Mouse (Mus musculus) limb, embryonic 15.5 days (tissue): ENCODE measurements at regions not wholly inside any gene's neighbourhood (a gene's known extent, or its start where the extent isn't known, plus 50 kb on each side); places are given as distances from the start of the nearest gene placed in this dataset.
"Not testable (repeated sequence)": the region's sequence is repeated elsewhere in the genome, so short reads cannot be mapped to it uniquely, and the experiment has no call there.

Experiments used
- ATAC-seq: fragments of 200-750 bp; cut with Nextera tagmentation; 2 replicates; pipeline ENCODE4 v1.8.0; 2017; ENCODE audit warnings: low read depth, moderate TSS enrichment; ENCODE audit not compliant: insufficient number of reproducible peaks, low FRiP score, low TSS enrichment
- H3K27ac ChIP-seq: fragments of 300-500 bp; sonication (generic); 2 replicates; pipeline ENCODE4 v1.5.1; 2015; ENCODE audit warnings: moderate library complexity, mild to moderate bottlenecking, inconsistent platforms
- H3K27me3 ChIP-seq: fragments of 300-500 bp; sonication (generic); 2 replicates; pipeline ENCODE4 v1.6.1; 2015; ENCODE audit warnings: inconsistent platforms
- H3K36me3 ChIP-seq: fragments of 300-500 bp; sonication (generic); 2 replicates; pipeline ENCODE4 v1.6.1; 2015; ENCODE audit warnings: inconsistent platforms
- H3K4me1 ChIP-seq: fragments of 300-500 bp; sonication (generic); 2 replicates; pipeline ENCODE4 v1.6.1; 2015; ENCODE audit warnings: inconsistent platforms
- H3K4me2 ChIP-seq: fragments of 300-500 bp; sonication (generic); 2 replicates; pipeline ENCODE4 v1.6.1; 2015; ENCODE audit warnings: mild to moderate bottlenecking, inconsistent platforms
- H3K4me3 ChIP-seq: fragments of 300-500 bp; sonication (generic); 2 replicates; pipeline ENCODE4 v1.5.1; 2015; ENCODE audit warnings: mild to moderate bottlenecking, inconsistent platforms
- H3K9ac ChIP-seq: fragments of 300-500 bp; sonication (generic); 2 replicates; pipeline ENCODE4 v1.6.1; 2015; ENCODE audit warnings: inconsistent platforms
- H3K9me3 ChIP-seq: fragments of 300-500 bp; sonication (generic); 2 replicates; pipeline ENCODE4 v1.6.1; 2016; ENCODE audit warnings: inconsistent platforms
- WGBS: fragments of 180-500 bp; shearing (Covaris S2); methylation state at CpG from one replicate; pipeline ENCODE4 v1.1.7; 2015; 5-methylcytosine and 5-hydroxymethylcytosine counted together

- H3K4me3 ChIP-seq = no peak overlapping the region
- WGBS = 51% methylated on average over 2 of the region's 2 CpGs
Measured at GRCm38 (mm10) chr3:11323101-11323500, 987.6 kb upstream of the Gm38303 start.

DNA sequence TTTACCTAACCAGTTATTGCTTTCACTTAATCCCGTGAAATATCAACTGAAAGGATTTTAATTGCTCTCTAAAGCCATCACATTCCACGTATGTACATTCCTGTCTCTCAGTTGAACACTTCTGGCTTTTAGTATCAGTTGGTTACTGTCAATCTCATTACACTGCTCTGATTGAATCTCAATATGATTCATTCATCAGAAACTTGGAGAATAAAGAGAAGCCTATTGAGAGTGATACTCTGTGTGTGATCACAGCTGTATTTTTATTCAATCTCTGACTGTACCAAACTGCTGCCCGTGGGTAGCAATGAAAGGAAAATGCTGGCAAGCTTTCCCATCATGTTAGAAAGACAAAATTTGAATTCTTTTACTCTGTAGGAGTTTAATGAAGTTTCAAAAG lies 957.5 kb upstream of the Gm38303 start:
- H3K27me3 ChIP-seq = no peaks in the 10 kb centered on the region
- no peak overlapping the region for H3K9ac ChIP-seq
- ATAC-seq = no peak
- H3K9me3 ChIP-seq = no peaks in the 10 kb centered on the region
- H3K4me3 ChIP-seq = no peak overlapping the region
- no peak overlapping the region for H3K27ac ChIP-seq
- H3K36me3 ChIP-seq = no peaks in the 10 kb centered on the region
- no peak overlapping the region for H3K4me2 ChIP-seq
- H3K4me1 ChIP-seq = no peaks in the 10 kb centered on the region
- 63% methylated on average over 3 of the region's 3 CpGs for WGBS

More at GRCm38 (mm10) chr3:11323101-11323500, 987.6 kb upstream of the Gm38303 start:
- Histone ChIP-seq H3K9ac (no peak overlapping the region), H3K4me1 (no peaks in the 10 kb centered on the region), H3K27me3 (no peaks in the 10 kb centered on the region), H3K36me3 (no peaks in the 10 kb centered on the region), H3K9me3 (no peaks in the 10 kb centered on the region), H3K4me2 (no peak overlapping the region), H3K27ac (no peak overlapping the region)
- ATAC-seq = no peak

GRCm38 (mm10) chr3:11261052-11261451 lies 925.6 kb upstream of the Gm38303 start:
- Histone ChIP-seq H3K27me3 (no peaks in the 10 kb centered on the region), H3K36me3 (no peaks in the 10 kb centered on the region), H3K9me3 (no peaks in the 10 kb centered on the region), H3K4me3 (no peak overlapping the region), H3K27ac (no peak overlapping the region), H3K4me1 (no peaks in the 10 kb centered on the region), H3K4me2 (no peak overlapping the region), H3K9ac (no peak overlapping the region)
- 69% methylated on average over 3 of the region's 3 CpGs for WGBS
- no peak for ATAC-seq

GRCm38 (mm10) chr3:11213996-11214395 lies 878.5 kb upstream of the Gm38303 start:
- no peak for ATAC-seq
- H3K9ac ChIP-seq = no peak overlapping the region
- H3K9me3 ChIP-seq = no peaks in the 10 kb centered on the region
- H3K27me3 ChIP-seq = no peaks in the 10 kb centered on the region
- no peak overlapping the region for H3K4me2 ChIP-seq
- H3K4me1 ChIP-seq = no peaks in the 10 kb centered on the region
- no peaks in the 10 kb centered on the region for H3K36me3 ChIP-seq
- H3K27ac ChIP-seq = no peak overlapping the region
- 82% methylated on average over 2 of the region's 2 CpGs for whole genome bisulfite sequencing
- H3K4me3 ChIP-seq = no peak overlapping the region

GRCm38 (mm10) chr3:11212921-11213648 lies 877.6 kb upstream of the Gm38303 start:
- H3K9me3 ChIP-seq, H3K4me2 ChIP-seq, ATAC-seq, H3K27me3 ChIP-seq, H3K4me3 ChIP-seq, H3K4me1 ChIP-seq, H3K27ac ChIP-seq, H3K36me3 ChIP-seq: not testable (repeated sequence)
- WGBS = 36% methylated on average over 9 of the region's 9 CpGs
- 0 out of 2 replicates have a peak overlapping the region, but pooled peaks have one; percentile 5 for H3K9ac ChIP-seq

DNA sequence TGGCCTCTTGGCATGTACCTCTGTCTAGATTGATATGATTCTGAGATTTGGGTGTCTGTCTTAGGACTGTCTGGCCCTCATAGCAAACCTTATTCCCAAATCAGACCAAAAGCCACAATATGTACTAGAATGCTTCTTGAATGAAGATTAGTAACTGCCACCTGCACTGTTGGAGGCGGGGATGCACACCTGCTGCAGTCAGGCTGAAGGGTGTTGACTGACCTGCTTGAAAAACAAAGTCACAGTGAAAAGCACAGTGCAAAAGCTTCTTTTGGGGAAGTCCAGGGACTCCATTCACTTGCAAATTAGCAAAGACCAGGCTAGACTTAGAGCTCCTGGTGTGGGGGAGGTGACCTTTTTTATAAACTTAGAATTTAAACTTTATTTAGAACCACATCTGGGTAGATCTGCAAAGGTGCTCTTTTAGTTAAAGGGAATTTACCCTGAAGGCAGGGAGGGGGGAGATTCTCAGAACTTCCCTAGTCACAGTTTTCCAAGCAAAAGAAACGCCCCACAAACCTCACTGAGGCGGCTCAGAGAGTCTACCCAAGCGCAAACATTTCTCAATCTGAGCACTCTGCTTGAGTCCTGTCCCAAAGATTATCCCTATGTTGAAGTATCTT lies 876.9 kb upstream of the Gm38303 start:
- H3K4me2 ChIP-seq, H3K9me3 ChIP-seq, H3K27ac ChIP-seq, H3K27me3 ChIP-seq, H3K9ac ChIP-seq, H3K4me1 ChIP-seq, H3K4me3 ChIP-seq, H3K36me3 ChIP-seq, ATAC-seq: not testable (repeated sequence)
- WGBS = 58% methylated on average over 4 of the region's 4 CpGs

DNA sequence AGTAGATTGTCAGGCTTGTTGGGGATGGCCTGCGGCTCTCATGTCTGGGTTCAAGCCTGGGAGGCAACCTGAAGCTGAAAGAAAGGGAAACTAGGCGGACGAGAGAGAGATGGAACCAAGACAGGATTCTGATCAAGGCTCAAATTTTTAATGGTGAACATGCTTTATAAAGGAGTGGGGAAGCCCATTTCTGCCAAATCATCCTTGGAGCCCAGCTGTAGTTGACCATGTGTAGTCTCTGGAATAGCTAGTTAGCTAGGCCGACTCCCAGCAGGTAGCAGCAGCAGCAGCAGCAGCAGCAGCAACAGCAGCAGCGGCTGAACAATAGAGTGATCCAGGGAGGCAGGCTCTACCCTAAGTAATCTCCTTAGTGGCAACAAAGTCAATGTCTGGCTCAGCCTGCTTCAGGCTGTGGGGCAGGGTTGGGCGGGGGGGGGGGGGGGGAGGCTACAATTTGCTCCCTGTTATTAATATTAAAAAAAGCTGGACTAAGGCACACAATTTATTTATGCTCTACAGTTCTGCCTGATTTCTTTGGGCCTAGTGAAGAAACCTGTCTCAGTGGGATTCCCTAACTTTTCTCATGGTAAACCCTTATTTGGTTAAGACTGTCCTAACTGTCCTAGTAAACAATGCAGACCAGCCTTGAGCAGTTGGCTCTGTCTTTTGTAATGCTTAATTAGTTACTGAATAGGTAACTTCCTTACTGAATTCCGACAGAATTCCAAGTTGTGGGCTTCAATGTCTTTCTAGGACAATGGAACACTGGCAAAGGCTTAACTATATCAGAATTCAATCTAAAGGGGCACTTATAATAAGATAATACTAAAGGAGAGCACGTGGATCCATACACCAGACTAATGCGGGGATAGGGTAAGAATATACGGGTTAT lies 875.7 kb upstream of the Gm38303 start:
- H3K27ac ChIP-seq, H3K9ac ChIP-seq, ATAC-seq, H3K4me2 ChIP-seq, H3K36me3 ChIP-seq, H3K4me3 ChIP-seq, H3K4me1 ChIP-seq, H3K27me3 ChIP-seq, H3K9me3 ChIP-seq: not testable (repeated sequence)
- WGBS = 71% methylated on average over 10 of the region's 10 CpGs

- 60% methylated on average over 2 of the region's 2 CpGs for WGBS
Measured at GRCm38 (mm10) chr3:11174002-11174401, 838.5 kb upstream of the Gm38303 start.

GRCm38 (mm10) chr3:11155350-11155749 lies 819.9 kb upstream of the Gm38303 start:
- Histone ChIP-seq H3K4me2 (no peak overlapping the region), H3K4me1 (no peaks in the 10 kb centered on the region), H3K4me3 (no peak overlapping the region), H3K9ac (no peak overlapping the region), H3K9me3 (no peaks in the 10 kb centered on the region), H3K27ac (no peak overlapping the region), H3K27me3 (no peaks in the 10 kb centered on the region), H3K36me3 (no peaks in the 10 kb centered on the region)
- ATAC-seq = no peak
- WGBS = 28% methylated on average over 1 of the region's 1 CpGs

More at GRCm38 (mm10) chr3:11174002-11174401, 838.5 kb upstream of the Gm38303 start:
- Histone ChIP-seq H3K9me3 (no peaks in the 10 kb centered on the region), H3K27ac (no peak overlapping the region), H3K9ac (no peak overlapping the region), H3K27me3 (no peaks in the 10 kb centered on the region), H3K4me1 (no peaks in the 10 kb centered on the region), H3K36me3 (no peaks in the 10 kb centered on the region), H3K4me2 (no peak overlapping the region), H3K4me3 (no peak overlapping the region)
- ATAC-seq = no peak
